Mouse (Mus musculus) MN1 (cell line): ENCODE measurements around the gene Zfp11.
"Not testable (repeated sequence)": the region's sequence is repeated elsewhere in the genome, so short reads cannot be mapped to it uniquely, and the experiment has no call there.

Experiments
- DNase-seq: peaks from one replicate; pipeline ENCODE4 v3.0.0-alpha.2; 2016; ENCODE audit warnings: low spot score

Gene Zfp11

DNA sequence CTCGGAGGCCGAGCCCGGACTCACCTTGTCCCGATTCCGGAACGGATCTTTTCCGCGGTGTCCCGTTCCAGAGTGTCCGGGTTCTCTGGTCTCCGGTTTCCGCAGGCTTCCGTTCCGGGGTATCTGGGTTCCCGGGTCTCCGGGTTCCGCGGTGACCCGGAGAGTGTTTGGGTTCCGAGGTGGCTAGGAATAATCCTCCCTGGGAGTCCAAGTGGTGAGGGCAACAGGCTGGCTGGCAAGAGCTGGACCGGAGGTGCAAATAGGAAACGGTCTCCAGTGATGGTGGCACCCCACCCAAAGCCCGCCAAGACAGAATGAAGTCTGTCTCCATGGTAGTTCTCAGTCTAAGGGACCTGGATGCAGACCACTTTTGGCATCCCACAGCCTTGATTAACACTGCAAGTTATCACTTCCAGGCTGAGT lies at the start of gene Zfp11:
Gene Zfp11 (minus strand): TSS at position 64 of the 423 bp plus-strand sequence.
- DNase-seq: peak; percentile 86

DNA sequence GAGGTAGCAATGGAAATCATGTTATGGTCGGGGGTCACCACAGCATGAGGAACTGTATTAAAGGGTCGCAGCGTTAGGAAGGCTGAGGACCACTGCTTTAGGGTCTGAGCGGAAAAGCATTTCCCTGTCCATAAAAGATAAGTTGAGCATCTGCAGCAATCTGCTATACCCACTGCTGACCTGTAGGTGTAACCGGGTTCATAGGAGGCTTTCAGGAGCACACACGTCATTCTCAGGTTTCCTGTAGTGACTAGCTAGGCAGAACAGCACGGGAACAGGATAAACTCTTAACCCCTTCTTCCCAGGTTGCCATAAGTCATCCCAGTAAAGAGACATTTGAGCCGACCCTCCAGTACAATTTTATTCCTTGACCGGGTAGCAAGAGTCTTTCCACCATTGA lies 47.1 kb upstream of the Zfp11 start:
- DNase-seq: no peak

DNA sequence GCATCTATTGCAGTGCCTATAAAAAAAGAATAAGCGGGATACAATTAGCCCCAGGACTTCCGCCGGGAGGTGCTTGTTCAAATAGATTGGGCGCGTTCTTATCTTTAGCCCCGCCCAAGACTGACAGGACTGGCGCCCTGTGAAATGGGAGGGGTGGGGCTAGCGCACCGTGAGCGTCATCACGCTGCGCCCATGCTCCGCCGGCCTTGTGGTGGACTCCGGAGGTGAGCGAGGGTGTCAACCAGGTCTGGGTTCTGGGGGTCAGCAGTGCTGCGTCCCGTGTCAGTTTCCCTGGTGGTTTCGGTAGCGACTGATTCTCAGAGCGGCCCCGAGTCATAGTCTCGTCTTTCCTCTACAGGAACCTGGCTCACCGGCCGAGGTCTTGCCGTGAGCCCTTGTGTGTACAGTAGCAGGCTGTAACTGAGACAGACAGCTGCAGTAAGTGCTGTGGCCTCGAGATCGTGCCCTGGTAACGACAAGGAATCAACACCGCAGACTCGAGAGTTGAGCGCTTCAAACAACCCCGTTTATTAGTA lies 45.5 kb upstream of the Zfp11 start, which contains the start of gene Mrps17:
Gene Mrps17 (plus strand): TSS at position 172 of the 536 bp plus-strand sequence.
- DNase-seq: peak; percentile 98

DNA sequence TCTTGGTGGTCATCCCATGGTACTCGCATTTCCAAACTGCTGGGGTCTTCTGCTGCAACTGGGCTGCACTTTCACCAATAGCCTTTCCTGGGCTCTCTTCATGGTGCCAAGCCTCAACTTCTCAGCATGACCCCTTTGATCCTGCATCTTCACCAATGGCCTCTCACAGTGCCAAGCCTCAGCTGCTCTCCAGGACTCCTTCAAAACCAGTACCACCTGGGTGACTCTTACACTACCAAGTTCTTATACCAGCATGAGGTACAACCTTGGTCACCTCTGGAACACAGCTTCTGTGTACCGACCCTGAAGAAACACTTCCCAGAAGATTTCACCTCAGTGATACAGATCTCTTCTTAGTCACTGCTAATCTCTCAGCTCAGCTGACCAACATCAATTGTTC lies 38.5 kb upstream of the Zfp11 start, which contains the start of gene Sept14:
Gene Sept14 (minus strand): TSS at position 101 of the 400 bp plus-strand sequence.
- no peak for DNase-seq

- no peak for DNase-seq
Observed at GRCm38 (mm10) chr5:129703368-129703767, 33.5 kb upstream of the Zfp11 start.

DNA sequence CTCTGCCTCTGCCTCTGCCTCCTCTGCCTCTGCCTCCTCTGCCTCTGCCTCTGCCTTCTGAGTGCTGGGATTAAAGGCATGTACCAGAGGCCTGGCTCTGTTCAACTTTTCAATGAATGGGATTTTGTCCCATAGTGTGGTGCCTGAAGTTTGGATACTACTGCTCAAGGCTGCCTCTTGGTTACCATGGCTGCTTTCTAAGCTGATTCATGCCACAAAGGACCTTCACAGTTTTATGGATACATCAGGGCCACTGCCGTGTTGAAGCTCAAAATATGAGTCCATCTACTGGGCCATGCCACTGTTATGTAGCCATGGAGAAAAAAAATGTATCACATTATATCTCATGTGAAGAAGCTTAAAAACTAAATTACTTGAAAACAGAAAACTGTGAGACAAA lies 31.8 kb upstream of the Zfp11 start:
- no peak for DNase-seq

- DNase-seq: no peak
Observed at GRCm38 (mm10) chr5:129700506-129700905, 30.6 kb upstream of the Zfp11 start.

DNA sequence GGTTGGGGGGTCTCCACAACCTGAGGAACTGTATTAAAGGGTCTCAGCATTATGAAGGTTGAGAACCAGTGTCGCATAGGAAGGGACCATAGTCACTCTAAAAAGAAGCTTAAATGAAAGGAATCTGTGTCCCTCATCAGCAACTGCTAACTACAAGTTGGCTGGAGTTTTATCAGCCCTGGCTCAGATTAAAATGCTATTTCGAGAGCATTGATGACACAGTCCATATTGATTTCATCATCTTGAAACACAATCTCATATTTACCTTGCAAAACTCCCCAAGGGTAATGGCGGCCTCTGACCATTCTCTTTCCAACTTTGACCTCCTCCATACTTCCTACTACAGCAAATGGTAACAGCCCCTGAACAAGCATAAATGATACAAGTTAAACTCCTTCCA lies 20.6 kb upstream of the Zfp11 start:
- DNase-seq: no peak

- DNase-seq: no peak
Observed at GRCm38 (mm10) chr5:129687621-129688020, 17.7 kb upstream of the Zfp11 start.

DNA sequence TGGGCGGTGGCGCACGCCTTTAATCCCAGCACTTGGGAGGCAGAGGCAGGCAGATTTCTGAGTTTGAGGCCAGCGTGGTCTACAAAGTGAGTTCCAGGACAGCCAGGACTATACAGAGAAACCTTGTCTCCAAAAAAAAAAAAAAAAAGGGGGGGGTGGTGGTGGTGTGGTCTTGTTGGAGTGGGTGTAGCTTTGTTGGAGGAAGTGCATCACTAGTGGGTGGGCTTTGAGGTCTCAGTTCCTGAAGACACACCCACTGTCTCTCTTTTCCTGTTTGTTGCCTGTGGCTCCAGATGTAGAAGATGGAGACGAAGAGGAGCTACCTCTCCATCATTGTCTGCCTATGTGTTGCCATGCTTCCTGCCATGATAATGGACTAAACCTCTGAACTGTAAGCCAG lies 15.2 kb upstream of the Zfp11 start:
- DNase-seq: not testable (repeated sequence)

DNA sequence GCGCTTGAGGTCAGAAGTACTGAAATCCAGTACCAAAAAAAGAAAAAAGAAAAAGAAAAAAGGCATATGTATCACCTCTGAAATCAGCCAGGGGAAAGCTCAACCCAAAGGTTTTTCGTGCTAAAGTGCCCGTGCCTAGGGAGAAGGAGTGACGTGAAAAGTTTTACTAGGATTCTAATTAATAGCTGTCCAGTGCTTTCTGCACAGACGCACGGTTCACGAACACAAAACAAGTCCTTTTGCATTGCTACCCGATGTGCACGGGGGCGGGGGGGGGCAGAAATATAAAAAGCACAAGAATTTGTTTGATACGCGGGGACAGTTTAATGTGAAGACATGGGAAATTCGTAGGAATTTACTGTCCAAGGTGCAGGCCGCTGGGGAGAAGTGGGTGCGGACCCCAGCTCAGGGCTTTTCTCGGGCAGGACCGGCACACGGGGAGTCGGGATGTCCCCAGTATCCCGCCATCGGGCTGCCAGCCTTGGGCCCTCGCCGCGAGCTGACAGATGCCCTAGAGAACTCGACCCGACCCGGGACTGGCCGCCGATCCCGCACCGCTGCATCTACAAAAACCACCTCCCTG lies 355 bp downstream of the Zfp11 start:
- peak; percentile 25 for DNase-seq

DNA sequence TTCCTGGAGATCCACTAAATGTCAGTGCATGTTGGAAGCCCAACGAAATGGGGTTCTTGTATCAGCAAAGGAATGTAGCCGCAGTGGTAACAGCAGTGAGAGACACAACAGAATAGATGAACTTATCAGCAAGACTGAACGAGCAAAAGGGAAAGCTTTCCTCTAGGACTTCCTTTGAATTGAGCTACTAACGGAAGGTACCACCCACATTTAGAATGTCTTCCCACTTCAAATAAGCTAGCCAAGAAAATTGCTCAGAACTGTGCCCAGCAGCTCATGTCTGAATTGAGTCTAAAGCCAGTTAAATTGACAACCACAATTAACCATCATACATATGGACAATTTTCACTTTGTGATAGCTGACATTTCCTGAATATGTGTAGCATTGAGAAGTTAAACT lies 2.0 kb downstream of the Zfp11 start:
- no peak for DNase-seq

DNA sequence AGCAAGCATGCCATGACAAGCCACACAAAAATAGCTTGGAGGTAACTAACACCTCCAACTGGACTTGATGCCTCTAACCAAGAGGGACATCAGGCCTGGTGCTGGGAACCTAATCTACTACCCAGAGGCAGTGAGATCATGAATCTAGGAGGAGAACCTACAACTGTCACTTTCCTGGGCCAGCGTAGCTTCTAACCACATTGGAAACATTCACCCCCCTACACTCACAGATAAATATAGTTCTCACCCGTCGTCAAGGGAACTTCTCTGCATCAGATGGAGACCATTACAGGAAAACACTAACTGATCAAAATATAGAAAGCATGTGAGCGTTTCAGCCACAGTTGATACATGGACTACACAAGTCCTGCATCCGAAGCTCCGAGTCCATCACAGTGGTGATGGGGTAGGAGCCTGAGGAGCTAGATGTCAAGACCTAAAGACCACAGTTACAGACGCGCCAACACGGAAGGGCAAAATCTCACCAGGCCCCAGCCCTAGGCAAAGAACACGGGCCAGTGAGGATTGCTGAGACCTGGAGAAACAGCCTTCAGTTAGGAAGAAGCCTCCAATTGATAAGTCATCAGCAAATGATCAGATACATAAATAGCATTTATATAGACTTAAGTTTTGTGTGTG lies 3.5 kb downstream of the Zfp11 start:
- no peak for DNase-seq

GRCm38 (mm10) chr5:129664090-129664489 lies 5.8 kb downstream of the Zfp11 start:
- no peak for DNase-seq

DNA sequence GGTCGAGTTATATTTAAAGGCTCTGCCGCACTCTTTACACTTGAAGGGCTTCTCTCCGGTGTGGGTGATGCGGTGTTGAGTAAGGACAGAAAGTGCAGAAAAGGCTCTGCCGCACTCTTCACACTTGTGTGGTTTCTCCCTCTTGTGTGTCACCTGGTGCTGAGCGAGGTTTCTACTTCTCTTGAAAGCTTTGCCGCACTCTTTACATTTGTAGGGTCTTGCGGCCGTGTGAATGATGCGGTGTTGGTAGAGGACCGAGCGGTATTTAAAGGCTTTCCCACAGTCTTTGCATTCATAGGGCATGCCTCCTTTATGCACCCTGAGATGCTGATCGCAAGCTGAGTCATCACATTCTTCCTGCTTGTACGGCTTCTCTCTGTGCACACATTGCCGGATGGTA lies 12.0 kb downstream of the Zfp11 start:
- DNase-seq: no peak

- DNase-seq: no peak
Observed at GRCm38 (mm10) chr5:129657016-129657415, 12.9 kb downstream of the Zfp11 start.

DNA sequence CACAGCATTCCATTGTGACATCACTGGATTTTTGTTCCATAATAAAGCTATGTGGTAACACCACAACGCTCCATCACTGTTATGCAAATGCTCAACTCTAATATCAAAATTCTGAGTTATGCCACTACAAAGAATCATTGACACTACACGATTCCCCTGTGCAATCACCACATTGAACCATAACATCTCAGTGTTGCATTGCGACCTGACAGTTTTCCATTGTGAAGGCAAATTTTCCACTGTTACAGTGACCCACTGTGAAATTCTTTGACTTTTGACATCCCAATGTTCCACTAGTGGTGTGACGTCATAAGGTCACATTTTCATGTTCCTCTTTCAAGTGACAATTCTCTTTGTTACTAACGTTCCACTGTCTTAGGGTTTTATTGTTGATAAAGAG lies 19.0 kb downstream of the Zfp11 start:
- DNase-seq: no peak

GRCm38 (mm10) chr5:129632270-129633250 lies 37.3 kb downstream of the Zfp11 start:
- DNase-seq: not testable (repeated sequence)

DNA sequence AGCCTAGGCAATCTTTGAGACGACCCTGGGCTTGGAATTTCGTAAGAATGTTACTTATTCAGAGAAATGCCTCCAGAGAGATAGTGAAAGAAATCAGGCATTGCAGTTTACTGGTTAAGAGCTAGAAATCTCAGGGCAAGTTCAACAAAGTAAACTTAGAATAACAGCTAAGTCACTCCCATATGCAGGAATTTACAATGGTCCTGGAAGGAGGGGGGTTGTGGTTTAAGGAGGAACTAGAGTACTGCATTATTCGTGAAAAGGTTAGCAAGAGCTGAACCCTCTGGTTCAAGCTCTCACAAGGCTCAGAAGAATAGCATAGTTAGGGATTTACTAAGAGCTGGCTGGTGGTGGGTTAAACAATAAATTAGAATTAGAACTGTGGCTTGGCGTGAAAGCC lies 43.3 kb downstream of the Zfp11 start:
- DNase-seq: not testable (repeated sequence)

GRCm38 (mm10) chr5:129626099-129626498 lies 43.8 kb downstream of the Zfp11 start:
- DNase-seq: no peak

GRCm38 (mm10) chr5:129621361-129621760 lies 48.5 kb downstream of the Zfp11 start:
- DNase-seq: no peak

- DNase-seq: not testable (repeated sequence)
Observed at GRCm38 (mm10) chr5:129620600-129620999, 49.3 kb downstream of the Zfp11 start.
